Mouse (Mus musculus) testis, adult 2 months (tissue): Measurements from ENCODE around the gene Map3k19. TPM values are rescaled to one million over a fixed set of nuclear protein-coding genes. Genes with fewer than 3 reads are reported as not detected.

Experiments used
- H3K27ac ChIP-seq: fragments of 200-500 bp; 2 replicates; pipeline ENCODE4 v1.5.1; 2012; ENCODE audit warnings: low read depth, low read length; ENCODE audit not compliant: control insufficient read depth, insufficient read depth
- H3K27me3 ChIP-seq: fragments of 200-500 bp; 2 replicates; pipeline ENCODE4 v1.6.1; 2012; ENCODE audit warnings: mild to moderate bottlenecking, low read length, moderate library complexity; ENCODE audit not compliant: control insufficient read depth, insufficient read depth
- H3K36me3 ChIP-seq: fragments of 200-500 bp; 2 replicates; pipeline ENCODE4 v1.6.1; 2012; ENCODE audit warnings: mild to moderate bottlenecking, low read length; ENCODE audit not compliant: control insufficient read depth, insufficient read depth
- H3K4me1 ChIP-seq: fragments of 200-500 bp; 2 replicates; pipeline ENCODE4 v1.6.1; 2012; ENCODE audit warnings: low read length; ENCODE audit not compliant: control insufficient read depth, insufficient read depth
- H3K4me3 ChIP-seq: fragments of 200-500 bp; 2 replicates; pipeline ENCODE4 v1.5.1; 2012; ENCODE audit warnings: low read depth, mild to moderate bottlenecking, low read length, moderate library complexity, mixed read lengths; ENCODE audit not compliant: control insufficient read depth
- CTCF ChIP-seq: fragments of 200-500 bp; IDR thresholded peaks from 2 replicates; pipeline ENCODE4 v1.5.1; 2012; ENCODE audit warnings: low read depth, mild to moderate bottlenecking, inconsistent platforms, low read length, moderate library complexity; ENCODE audit not compliant: control insufficient read depth, insufficient read depth, insufficient replicate concordance
- POLR2A ChIP-seq: fragments of 200-500 bp; IDR thresholded peaks from 2 replicates; pipeline ENCODE4 v1.6.1; 2012; ENCODE audit warnings: low read depth, mild to moderate bottlenecking, inconsistent platforms, low read length, moderate library complexity; ENCODE audit not compliant: control insufficient read depth
- polyA plus RNA-seq: library from polyadenylated mRNA; depleted of rRNA; stranded (reverse); fragments of >200 nt; gene quantifications from 2 replicates; pipeline ENCODE4 v1.2.3, GENCODE M21; 2012

Map3k19 gene
- polyA plus RNA-seq, 1 experiment = 0.02 TPM

DNA sequence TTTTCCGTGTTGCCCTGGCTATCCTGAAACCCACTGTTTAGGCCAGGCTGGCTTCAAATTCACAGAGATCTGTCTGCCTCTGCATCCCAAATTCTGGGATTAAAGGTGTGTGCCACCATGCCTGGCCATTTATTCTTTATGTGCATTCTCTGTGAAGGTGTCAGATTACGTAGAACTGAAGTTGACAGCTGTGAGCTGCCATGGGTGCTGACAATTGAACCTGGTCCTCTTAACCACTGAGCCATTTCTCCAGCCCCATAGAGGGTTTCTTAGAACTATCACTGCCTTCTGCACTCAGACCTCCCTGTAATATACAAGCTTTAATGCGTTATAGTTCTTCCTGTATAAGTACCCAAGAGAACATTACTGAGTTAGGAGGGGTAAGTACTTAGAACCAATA lies 76.2 kb downstream of the Map3k19 start:
- Histone ChIP-seq H3K4me1 (peaks cover 2% of the 10 kb centered on the region; the same call in 1 of the 2 replicates), H3K27ac (no peak overlapping the region), H3K27me3 (no peaks in the 10 kb centered on the region), H3K36me3 (no peaks in the 10 kb centered on the region), H3K4me3 (no peak overlapping the region)
- TF ChIP-seq POLR2A (no peak), CTCF (no peak)

- Histone ChIP-seq H3K4me3 (no peak overlapping the region), H3K4me1 (peaks cover 4% of the 10 kb centered on the region; the same call in 1 of the 2 replicates), H3K27ac (no peak overlapping the region), H3K36me3 (no peaks in the 10 kb centered on the region), H3K27me3 (no peaks in the 10 kb centered on the region)
- no peak for TF ChIP-seq CTCF
- TF ChIP-seq POLR2A = no peak
These were observed 78.6 kb downstream of the Map3k19 start for GRCm38 (mm10) chr1:127776246-127776645.

GRCm38 (mm10) chr1:127775206-127775720 lies 79.6 kb downstream of the Map3k19 start:
- H3K4me3 ChIP-seq = peak overlapping the region; percentile 29; the same call in 1 of the 2 replicates
- no peak overlapping the region for H3K27ac ChIP-seq
- H3K27me3 ChIP-seq = no peaks in the 10 kb centered on the region
- H3K36me3 ChIP-seq = no peaks in the 10 kb centered on the region
- no peak for TF ChIP-seq POLR2A
- TF ChIP-seq CTCF = no peak
- H3K4me1 ChIP-seq = peaks cover 4% of the 10 kb centered on the region; the same call in 1 of the 2 replicates

GRCm38 (mm10) chr1:127774501-127774880 lies 80.3 kb downstream of the Map3k19 start:
- peaks cover 4% of the 10 kb centered on the region; the same call in 1 of the 2 replicates for H3K4me1 ChIP-seq
- H3K36me3 ChIP-seq = no peaks in the 10 kb centered on the region
- TF ChIP-seq CTCF = no peak
- TF ChIP-seq POLR2A = no peak
- H3K27me3 ChIP-seq = no peaks in the 10 kb centered on the region
- peak overlapping the region; percentile 98 for H3K27ac ChIP-seq
- H3K4me3 ChIP-seq = peak overlapping the region; percentile 98

GRCm38 (mm10) chr1:127773803-127774500 lies 80.9 kb downstream of the Map3k19 start, which contains the start of gene Ccnt2:
TSS of gene Ccnt2 (plus strand) at chr1:127774164.
- peak within 1 kb of the TSS; percentile 98 for H3K27ac ChIP-seq
- peaks cover 4% of the 10 kb centered on the region; the same call in 1 of the 2 replicates for H3K4me1 ChIP-seq
- no peak for TF ChIP-seq CTCF
- peak; percentile 64 for TF ChIP-seq POLR2A
- H3K4me3 ChIP-seq = peak within 1 kb of the TSS; percentile 98
- H3K27me3 ChIP-seq = no peaks in the 10 kb centered on the region
- no peaks in the 10 kb centered on the region for H3K36me3 ChIP-seq

DNA sequence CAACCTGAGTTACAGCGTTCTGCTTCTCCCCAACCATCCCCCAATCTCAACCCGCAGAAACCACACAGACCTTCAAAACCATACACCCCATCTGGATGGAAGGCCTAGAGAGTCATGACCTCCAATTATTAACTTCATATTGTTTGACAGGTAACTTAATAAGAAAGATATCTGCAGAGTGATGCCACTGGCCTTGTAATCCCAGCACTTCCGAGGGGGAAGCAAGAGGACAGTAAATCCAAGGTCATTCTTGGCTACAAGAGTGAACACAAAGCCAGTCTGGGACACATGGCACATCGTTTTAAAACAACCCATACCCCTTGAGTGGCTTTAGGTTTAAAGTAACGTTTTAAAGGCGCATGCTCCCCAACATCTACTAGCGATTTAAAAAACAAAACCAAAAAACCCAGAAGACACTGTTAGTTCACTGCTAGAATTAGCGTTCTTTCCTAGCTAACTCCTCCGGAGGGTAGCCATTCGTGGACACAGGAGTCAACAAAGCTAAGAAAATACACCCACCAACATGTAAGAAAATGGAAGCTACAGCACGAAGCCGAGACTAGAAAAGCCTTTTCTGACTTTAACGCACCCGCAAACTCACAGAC lies 81.5 kb downstream of the Map3k19 start:
- H3K27ac ChIP-seq = peak overlapping the region; percentile 98
- H3K27me3 ChIP-seq = no peaks in the 10 kb centered on the region
- H3K36me3 ChIP-seq = no peaks in the 10 kb centered on the region
- TF ChIP-seq POLR2A (no peak), CTCF (no peak)
- peak overlapping the region; percentile 97 for H3K4me3 ChIP-seq
- H3K4me1 ChIP-seq = peaks cover 4% of the 10 kb centered on the region; the same call in 1 of the 2 replicates

DNA sequence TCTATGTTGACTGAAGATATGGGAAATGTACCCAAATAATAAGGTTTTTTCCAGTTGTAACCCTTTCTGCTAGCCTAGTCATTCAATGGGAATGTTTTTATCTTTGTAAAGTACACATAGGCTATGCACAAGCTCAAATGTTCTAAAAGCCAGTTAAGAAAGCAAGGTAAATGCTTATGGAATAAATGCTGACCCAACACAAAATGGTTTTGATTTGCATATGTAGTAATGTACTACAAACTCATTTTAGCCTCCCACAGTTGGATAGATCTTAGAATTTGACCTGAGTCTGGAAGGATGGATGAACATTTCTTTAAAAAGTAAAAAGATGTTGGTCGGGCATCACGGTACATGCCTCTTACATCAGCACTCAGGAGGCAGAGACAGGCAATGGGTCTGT lies 88.1 kb downstream of the Map3k19 start:
- H3K36me3 ChIP-seq = no peaks in the 10 kb centered on the region
- H3K4me1 ChIP-seq = no peaks in the 10 kb centered on the region
- H3K4me3 ChIP-seq = no peak overlapping the region
- TF ChIP-seq CTCF = no peak
- no peak overlapping the region for H3K27ac ChIP-seq
- H3K27me3 ChIP-seq = no peaks in the 10 kb centered on the region
